Mouse (Mus musculus): ENCODE measurements around the gene Bean1.

The Bean1 gene

DNA sequence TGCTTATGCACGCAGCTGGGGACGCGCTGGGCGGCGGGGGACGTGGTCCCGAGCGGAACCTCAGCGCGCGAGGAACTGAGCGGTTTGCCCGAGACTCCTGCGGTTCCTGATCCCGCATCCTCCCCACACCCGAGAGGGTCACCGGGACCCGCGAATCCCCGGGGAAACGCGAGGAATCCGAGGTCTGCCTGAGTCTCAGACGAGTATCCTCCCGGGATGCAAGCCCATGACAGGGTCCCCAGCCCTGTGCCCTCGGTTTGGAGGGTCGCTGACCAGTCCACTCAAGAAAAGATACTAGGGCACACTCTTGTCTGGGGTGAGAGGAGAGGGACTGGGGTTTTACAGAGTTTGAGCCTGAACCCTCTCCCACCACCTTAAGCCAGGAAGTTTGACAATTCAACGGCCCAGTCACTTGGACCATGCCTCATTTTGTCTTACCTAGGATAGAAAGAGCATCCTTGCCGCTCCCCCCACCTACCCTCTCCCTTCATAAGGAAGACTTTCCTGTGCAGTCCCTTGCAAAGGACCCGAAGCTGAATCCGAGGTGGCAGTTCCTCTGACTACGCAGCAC lies 893 bp downstream of the Bean1 start:
- DNase-seq (ENCODE audit: low spot score in 2 of 2): no peak

- DNase-seq (ENCODE audit: low spot score in 2 of 2): no peak
Measured at GRCm38 (mm10) chr8:104172420-104172819, 2.2 kb downstream of the Bean1 start.

DNA sequence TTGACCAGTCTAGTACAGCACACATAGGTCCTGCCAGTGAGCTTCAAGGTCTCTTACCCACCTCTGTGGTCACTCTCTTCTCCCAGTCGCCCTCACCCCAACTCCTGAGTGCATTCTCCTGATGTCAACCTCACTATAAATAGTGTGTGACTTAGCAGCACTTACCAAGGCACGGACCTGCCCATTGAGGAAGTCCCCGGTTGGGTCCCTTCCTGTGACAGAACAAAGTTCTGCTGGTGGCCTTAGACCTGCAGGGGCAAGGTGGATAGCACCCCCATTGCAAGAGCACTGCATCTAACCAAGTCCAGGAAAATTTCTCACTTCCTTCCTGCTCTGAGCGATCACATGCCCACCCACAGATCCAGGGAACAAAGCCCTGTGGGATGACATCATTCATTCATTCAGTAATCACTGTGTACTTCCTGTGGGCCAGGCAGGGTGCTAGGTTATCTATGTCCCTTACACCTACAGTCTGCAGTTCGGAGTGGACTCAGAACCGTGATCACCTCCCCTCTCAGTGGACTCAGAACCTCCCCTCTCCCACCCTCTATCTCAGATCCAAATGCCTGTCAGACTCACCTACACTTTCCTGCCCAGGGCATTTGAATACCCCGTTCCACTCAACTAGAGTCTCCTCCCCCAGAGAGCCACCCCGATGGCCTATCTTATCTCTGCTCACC lies 5.7 kb downstream of the Bean1 start:
- no peak for DNase-seq (ENCODE audit: low spot score in 2 of 2)

DNA sequence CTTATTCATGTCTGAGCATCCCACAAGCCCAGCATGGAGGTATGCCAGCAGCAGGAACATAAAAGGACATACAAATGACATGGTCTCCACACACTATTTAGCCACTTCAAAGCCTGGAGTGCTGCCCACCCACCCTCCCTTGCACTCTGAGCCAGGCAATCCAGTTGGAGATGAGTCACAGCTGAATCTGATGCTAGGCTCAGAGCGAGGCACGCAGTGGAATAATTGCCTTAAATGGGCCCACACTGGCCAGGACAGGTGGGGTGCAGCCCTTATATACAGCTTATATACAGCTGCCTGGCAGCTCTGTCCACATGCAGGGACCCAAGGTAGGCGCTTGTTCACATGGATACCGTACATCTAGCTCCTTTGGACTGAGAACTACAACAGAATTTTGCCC lies 6.8 kb downstream of the Bean1 start:
- no peak for DNase-seq (ENCODE audit: low spot score in 2 of 2)

GRCm38 (mm10) chr8:104184905-104185304 lies 14.7 kb downstream of the Bean1 start:
- DNase-seq (ENCODE audit: low spot score in 2 of 2): no peak

GRCm38 (mm10) chr8:104186827-104187226 lies 16.6 kb downstream of the Bean1 start:
- DNase-seq (ENCODE audit: low spot score in 2 of 2): no peak

GRCm38 (mm10) chr8:104187622-104188021 lies 17.4 kb downstream of the Bean1 start:
- DNase-seq (ENCODE audit: low spot score in 2 of 2): no peak

DNA sequence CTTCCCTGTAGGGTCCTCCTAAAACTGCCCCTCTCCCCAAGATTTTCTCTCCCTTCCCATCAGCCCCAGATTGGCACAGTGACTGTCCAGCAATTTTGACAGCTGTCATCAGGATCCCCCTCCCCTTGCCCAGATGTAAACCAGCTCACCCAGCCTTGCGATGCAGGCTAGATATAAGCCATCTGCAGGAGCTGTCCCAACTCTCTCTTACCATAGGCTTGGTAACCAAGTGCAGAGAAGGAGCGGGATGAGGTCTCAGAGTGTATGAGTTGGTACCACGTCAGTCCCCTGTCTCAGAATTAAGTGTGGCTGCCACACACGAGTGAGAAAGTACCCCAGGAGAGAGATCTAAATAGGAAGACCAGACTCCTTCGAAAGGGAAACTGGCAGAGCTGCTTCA lies 18.2 kb downstream of the Bean1 start:
- DNase-seq (ENCODE audit: low spot score in 2 of 2): no peak

DNA sequence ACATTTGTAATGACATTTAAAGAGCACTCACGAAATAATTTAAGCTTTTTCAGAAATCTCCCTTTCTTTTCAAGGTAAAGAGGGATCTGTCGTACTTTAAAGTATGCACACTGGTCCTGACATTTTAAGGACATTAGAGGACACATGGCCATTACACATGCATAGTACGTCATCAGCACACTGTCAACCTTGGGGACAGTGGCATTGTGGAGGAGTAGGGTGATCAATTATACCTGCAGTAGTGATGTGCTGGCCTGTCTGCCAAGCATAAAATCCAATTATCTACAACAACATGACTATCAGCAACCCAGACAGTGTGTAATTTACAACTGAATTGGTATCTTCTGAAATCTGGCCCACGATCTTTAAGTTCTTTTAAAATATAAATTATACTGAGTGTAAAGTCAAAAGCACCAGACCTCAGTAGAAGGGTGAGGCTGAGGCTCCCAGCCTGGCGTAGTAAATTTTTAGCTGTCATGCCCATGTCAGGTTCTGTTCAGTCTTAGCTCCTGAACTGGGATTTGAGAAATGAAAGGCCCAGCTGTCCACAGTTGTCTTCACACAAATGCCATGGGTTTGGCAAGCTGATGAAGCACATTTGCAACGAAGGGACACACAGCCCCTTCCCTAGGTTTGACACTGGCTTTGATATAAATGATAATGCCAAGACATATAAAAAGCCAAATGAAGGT lies 20.7 kb downstream of the Bean1 start:
- no peak for DNase-seq (ENCODE audit: low spot score in 2 of 2)

- DNase-seq (ENCODE audit: low spot score in 2 of 2): peak in 1 of 2 experiments; percentile 9
Measured at GRCm38 (mm10) chr8:104191496-104191895, 21.3 kb downstream of the Bean1 start.

DNA sequence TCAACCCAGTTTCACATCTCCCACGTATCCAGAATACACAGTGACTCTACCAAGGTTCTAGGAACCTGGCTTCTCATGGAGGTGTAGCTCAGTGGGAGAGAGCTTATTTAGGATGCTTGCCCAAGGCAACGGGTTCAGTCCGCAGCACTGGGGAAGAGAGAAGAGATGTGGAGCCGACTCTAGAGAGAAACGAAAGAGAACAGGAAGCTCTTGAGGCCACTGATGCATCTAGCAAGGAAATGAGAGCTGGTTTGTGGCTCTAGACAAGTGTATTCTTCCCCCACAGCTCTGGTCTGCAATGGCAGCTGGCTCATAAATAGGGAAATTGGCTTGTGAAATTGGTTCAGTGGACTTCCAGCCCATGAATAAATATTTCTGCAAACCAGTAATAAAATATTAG lies 29.6 kb downstream of the Bean1 start:
- no peak for DNase-seq (ENCODE audit: low spot score in 2 of 2)

- DNase-seq (ENCODE audit: low spot score in 2 of 2): no peak
Measured at GRCm38 (mm10) chr8:104201622-104202021, 31.4 kb downstream of the Bean1 start.

DNA sequence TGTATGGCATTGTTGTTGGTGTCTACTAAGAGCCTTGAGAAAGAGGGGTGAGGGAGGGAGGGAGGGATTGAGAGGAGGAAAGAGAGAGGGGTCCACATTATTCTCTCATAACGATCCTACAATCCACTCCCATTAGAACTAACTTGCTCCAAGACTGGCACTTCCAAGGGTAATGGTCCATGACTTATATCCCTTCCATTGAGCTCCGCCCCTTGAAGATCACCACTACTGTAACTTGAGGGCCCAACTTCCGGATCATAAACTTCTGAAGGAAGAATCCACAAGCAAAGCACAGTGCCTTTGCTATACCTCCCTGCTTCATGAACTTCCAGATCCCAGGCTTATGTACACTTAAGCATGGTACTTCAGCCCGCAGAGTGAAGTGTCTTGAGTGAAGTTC lies 32.1 kb downstream of the Bean1 start:
- DNase-seq (ENCODE audit: low spot score in 2 of 2): no peak

DNA sequence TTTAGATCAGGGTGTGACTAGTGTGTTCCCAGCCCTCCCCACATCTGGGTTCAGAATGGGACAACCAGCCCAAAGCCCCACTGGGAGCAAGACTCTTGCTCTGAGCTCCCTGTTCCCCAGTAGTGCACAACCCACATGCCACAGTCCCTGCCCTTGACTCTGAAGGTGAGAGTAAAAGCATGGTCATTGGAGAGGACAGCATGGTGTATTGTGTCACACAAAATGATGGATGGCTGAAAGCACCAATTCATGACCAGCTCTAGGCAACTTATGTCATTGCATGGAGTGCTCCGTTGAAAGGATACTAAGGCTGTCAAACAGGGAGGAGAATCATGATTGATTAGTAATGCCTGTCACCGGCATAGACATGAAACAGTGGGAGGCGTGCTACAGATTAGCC lies 35.0 kb downstream of the Bean1 start:
- no peak for DNase-seq (ENCODE audit: low spot score in 2 of 2)

GRCm38 (mm10) chr8:104217601-104218000 lies 47.4 kb downstream of the Bean1 start:
- DNase-seq (ENCODE audit: low spot score in 2 of 2): no peak

GRCm38 (mm10) chr8:104219079-104219478 lies 48.8 kb downstream of the Bean1 start:
- DNase-seq (ENCODE audit: low spot score in 2 of 2): peak in 1 of 2 experiments; percentile 37

GRCm38 (mm10) chr8:104219806-104220205 lies 49.6 kb downstream of the Bean1 start:
- peak; percentile 47 to 57 for DNase-seq (ENCODE audit: low spot score in 2 of 2)

DNA sequence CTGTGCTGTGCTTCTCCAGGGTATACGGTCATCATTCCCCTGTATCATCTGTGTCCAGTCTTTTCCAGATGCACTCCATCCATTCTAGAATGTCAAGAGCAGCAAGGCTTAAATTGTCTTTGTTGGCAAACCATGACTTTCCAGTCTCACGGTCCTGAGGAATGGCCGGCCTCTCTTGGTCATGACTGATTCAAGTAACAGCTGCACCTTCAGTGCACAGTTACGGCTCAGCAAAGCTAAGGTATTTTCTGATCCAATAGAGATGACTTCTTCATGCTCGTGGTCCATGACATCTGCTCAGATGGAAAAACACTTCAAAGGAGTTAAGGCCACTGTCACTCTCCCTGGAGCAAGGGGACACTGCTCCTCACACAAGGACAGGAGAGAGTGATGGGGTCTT lies 56.8 kb downstream of the Bean1 start:
- no peak for DNase-seq (ENCODE audit: low spot score in 2 of 2)

- DNase-seq (ENCODE audit: low spot score in 2 of 2): no peak
Measured at GRCm38 (mm10) chr8:104230377-104230776, 60.1 kb downstream of the Bean1 start.

DNA sequence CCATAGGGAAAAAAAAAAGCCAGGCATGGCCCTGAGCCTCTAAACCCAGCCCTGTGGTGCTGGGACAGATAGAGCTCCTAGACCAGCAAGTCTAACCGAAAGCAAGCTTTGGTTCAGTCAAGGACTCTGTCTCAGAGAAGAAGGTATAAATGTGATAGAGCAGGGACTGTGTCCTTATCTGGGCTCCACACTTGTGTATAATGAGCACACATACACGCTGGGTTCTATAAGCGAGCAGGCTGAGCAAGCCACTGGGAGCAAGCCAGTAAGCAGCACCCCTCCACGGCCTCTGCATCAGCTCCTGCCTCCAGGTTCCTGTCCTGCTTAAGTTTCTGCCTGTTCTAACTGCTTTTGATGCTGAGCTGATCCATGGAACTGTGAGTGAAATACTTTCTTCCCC lies 61.8 kb downstream of the Bean1 start:
- no peak for DNase-seq (ENCODE audit: low spot score in 2 of 2)

DNA sequence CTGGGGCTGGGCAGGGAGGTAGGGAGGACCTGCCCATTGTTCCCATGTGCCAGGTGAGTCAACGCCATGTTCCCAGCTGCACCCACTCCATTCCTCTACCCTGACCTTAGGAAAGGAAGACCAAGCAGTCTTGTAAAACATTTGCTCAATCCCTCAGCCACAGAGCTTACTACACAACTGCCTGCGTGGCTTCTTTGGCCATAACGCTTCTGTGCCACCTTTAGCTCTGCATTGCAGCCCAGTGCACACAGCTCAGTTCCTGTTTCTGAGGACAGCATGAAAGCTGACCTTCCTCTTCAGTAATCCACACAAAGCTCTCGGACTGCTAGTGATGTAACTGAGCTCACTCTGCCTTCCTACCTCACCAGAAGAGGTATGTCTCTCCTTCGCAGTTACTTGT lies 62.7 kb downstream of the Bean1 start:
- no peak for DNase-seq (ENCODE audit: low spot score in 2 of 2)

DNA sequence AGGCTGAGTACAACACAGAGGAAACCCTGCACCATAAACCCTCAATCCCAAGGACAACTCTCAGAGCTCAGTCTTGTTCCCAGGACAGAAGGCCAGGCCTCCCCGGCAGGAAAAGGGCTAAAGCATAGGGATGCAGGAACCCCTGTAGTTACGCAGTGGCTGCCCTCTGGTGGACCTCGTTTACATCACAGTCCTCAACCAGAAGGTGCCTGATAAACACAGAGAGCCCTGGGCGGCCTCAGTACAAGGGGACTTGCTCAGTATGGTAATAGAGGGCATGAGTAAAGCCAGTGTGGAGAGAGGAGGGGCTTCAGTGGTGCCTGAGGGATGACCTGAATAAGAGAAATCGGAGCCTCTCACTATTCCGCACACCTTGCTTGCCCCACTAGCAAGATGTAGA lies 64.3 kb downstream of the Bean1 start:
- no peak for DNase-seq (ENCODE audit: low spot score in 2 of 2)

GRCm38 (mm10) chr8:104239418-104239861 lies 69.2 kb downstream of the Bean1 start:
- no peak for DNase-seq (ENCODE audit: low spot score in 2 of 2)
